12 mouse cellular contexts compared by ENCODE assay signal in the genomic region with DNA sequence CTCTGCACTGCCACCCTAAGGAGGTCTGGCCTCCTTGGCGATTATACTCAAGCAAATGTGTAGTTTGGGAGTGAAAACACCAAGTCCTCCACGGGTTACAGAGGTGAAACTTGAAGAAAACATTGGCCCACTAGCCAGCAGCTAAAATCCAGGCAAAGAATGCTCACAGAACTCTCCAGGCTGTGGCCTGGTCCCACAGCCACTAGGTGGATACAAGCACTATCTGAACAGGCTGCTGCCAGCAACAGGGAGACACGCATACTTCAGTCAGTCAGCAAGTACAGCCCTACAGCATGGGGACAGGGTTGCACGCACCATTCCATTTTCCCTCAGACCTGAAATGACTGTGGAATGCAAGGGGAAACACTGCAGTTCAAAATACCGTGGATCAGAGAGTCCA. TPM values are rescaled to one million over a fixed set of nuclear protein-coding genes. Genes with fewer than 3 reads are reported as not detected.
DNase-seq lines count a peak whose midpoint lies in the region; ATAC-seq and TF ChIP-seq lines count a peak whose summit lies in the region.
"Had no signal": no experiment of that assay in that cellular context is flagged by ENCODE, and none has a peak within 500 bp of the region (broad histone marks: within the 10 kb centered on the region; RNA-seq: fewer than 3 reads in every experiment).

No protein-coding gene starts in this region.

- no peak overlapping the region for H3K9ac ChIP-seq in kidney, embryonic 15.5 days
- H3K9ac ChIP-seq: liver, embryonic 15.5 days had no signal

- H3K4me2 ChIP-seq in kidney, embryonic 15.5 days, result no peak overlapping the region
- H3K4me2 ChIP-seq: liver, embryonic 15.5 days had no signal

- DNase-seq in adrenal gland, adult 2 months, result peak; percentile 32
- no peak for DNase-seq in adrenal gland, postnatal 25 days
- peak; percentile 43 for DNase-seq in kidney, postnatal 10 days
- peak; percentile 26 for DNase-seq in thymus, postnatal 4 days
- DNase-seq in thymus, adult 2 months, result no peak
- no peak for DNase-seq in layer of hippocampus, postnatal 25 days (ENCODE audit: extremely low spot score in 1 of 2, low spot score in 1 of 2)
- DNase-seq in gastrocnemius, postnatal 25 days, result no peak
- DNase-seq: heart, postnatal 36 days had no signal

- no peak for ATAC-seq in kidney, embryonic 15.5 days (replicated peaks; ENCODE audit: low FRiP score)
- ATAC-seq: forebrain, embryonic 14.5 days had no signal

- H3K27ac ChIP-seq in kidney, embryonic 15.5 days, result no peak overlapping the region
- H3K27ac ChIP-seq in thymus, adult 2 months (ENCODE audit: control insufficient read depth, insufficient read depth, low read length), result no peak overlapping the region
- H3K27ac ChIP-seq: liver, embryonic 15.5 days had no signal

- no peaks in the 10 kb centered on the region for H3K27me3 ChIP-seq in kidney, embryonic 15.5 days
- H3K27me3 ChIP-seq in thymus, adult 2 months (ENCODE audit: control insufficient read depth, insufficient read depth, low read length), result no peaks in the 10 kb centered on the region
- H3K27me3 ChIP-seq: liver, embryonic 15.5 days had no signal

- H3K4me3 ChIP-seq in kidney, embryonic 15.5 days (replicated peaks), result no peak overlapping the region
- no peak overlapping the region for H3K4me3 ChIP-seq in thymus, adult 2 months (ENCODE audit: control insufficient read depth, insufficient read depth, low read length)
- H3K4me3 ChIP-seq: liver, embryonic 15.5 days; myocyte had no signal

- TF ChIP-seq CTCF in thymus, adult 2 months (IDR thresholded peaks at IDR 0.05; ENCODE audit: borderline replicate concordance, control insufficient read depth, extremely low read depth, insufficient read depth, low read length, poor library complexity), result no peak

- peaks cover 29% of the 10 kb centered on the region for H3K4me1 ChIP-seq in kidney, embryonic 15.5 days
- peaks cover 15% of the 10 kb centered on the region for H3K4me1 ChIP-seq in thymus, adult 2 months (replicated peaks; ENCODE audit: control insufficient read depth, insufficient read depth, low read length)

- WGBS in kidney, embryonic 15.5 days, result 78% methylated on average over 5 of the region's 5 CpGs
- WGBS in thymus, adult 2 months, result 93% methylated on average over 5 of the region's 5 CpGs

- peaks cover 31% of the 10 kb centered on the region for H3K36me3 ChIP-seq in kidney, embryonic 15.5 days
- no peaks in the 10 kb centered on the region for H3K36me3 ChIP-seq in thymus, adult 2 months (ENCODE audit: control insufficient read depth, insufficient read depth, low read length)

- no peak for TF ChIP-seq POLR2A in thymus, adult 2 months (IDR thresholded peaks at IDR 0.05; ENCODE audit: control insufficient read depth, extremely low read depth, insufficient read depth, low read length, poor library complexity)

- H3K9me3 ChIP-seq in kidney, embryonic 15.5 days (replicated peaks), result no peaks in the 10 kb centered on the region
- H3K9me3 ChIP-seq: liver, embryonic 15.5 days had no signal

RNA-seq across cellular contexts. Expression of gene Ccdc96, which starts 41.9 kb away (rescaled TPM):
- total RNA-seq in adrenal gland, adult 2 months (2021), result under 1 TPM; 0.35 to 0.52 TPM
- polyA plus RNA-seq in adrenal gland, adult 2 months (2012; rRNA removed), result 0.10 TPM in 1 of 2 replicates, not detected in the other
- 0.43 and 0.49 TPM in 2 replicates for total RNA-seq in adrenal gland, postnatal 25 days (2021)
- 0.66 and 0.90 TPM in 2 replicates for polyA plus RNA-seq in kidney, embryonic 15.5 days (2015; fragmentation: Nextera tagmentation; extraction: Ambion mirVana)
- 0.07 and 0.08 TPM in 2 replicates for polyA plus RNA-seq in thymus, adult 2 months (2012; rRNA removed)
- 1 to 10 TPM; 1.1 to 1.5 TPM for total RNA-seq in layer of hippocampus, postnatal 25 days (2021)
- under 1 TPM; 0.08 to 0.11 TPM for total RNA-seq in gastrocnemius, postnatal 25 days (2021)

RNA-seq across cellular contexts. Expression of gene Tada2b, which starts 42.2 kb away (rescaled TPM):
- 10 to 100 TPM; 31.9 to 39.4 TPM for total RNA-seq in adrenal gland, adult 2 months (2021)
- 24.0 and 25.9 TPM in 2 replicates for polyA plus RNA-seq in adrenal gland, adult 2 months (2012; rRNA removed)
- total RNA-seq in adrenal gland, postnatal 25 days (2021), result 34.1 and 40.9 TPM in 2 replicates
- 1.8 and 2.1 TPM in 2 replicates for polyA plus RNA-seq in kidney, embryonic 15.5 days (2015; fragmentation: Nextera tagmentation; extraction: Ambion mirVana)
- polyA plus RNA-seq in thymus, adult 2 months (2012; rRNA removed), result 15.8 and 16.7 TPM in 2 replicates
- 10 to 100 TPM; 32.6 to 34.1 TPM for total RNA-seq in layer of hippocampus, postnatal 25 days (2021)
- total RNA-seq in gastrocnemius, postnatal 25 days (2021), result 10 to 100 TPM; 10.5 to 11.6 TPM

Comparison
In these comparisons a context has a peak if more than half of its experiments do, and no peak if none do; other contexts are left out.
1. DNase-seq: peak in adrenal gland, adult 2 months (single experiment), kidney, postnatal 10 days (single experiment) and thymus, postnatal 4 days (single experiment); none in adrenal gland, postnatal 25 days (single experiment), thymus, adult 2 months (single experiment), layer of hippocampus, postnatal 25 days (0 of 2) and gastrocnemius, postnatal 25 days (single experiment).